Mouse (Mus musculus) stomach, postnatal 0 days (tissue): ENCODE data around the gene 4930402F06Rik. TPM values are rescaled to one million over a fixed set of nuclear protein-coding genes. Genes with fewer than 3 reads are reported as not detected.

ENCODE experiments used
- ATAC-seq: fragments of 200-750 bp; cut with Nextera tagmentation; 2 replicates; pipeline ENCODE4 v1.8.0; 2017; ENCODE audit not compliant: low FRiP score, low TSS enrichment
- DNase-seq: peaks from one replicate; pipeline ENCODE4 v3.0.0-alpha.2; 2016; ENCODE audit warnings: low spot score
- H3K27ac ChIP-seq: fragments of 300-500 bp; sonication (generic); replicated peaks from 2 replicates; pipeline ENCODE4 v1.5.1; 2014; ENCODE audit warnings: mild to moderate bottlenecking, control low read depth
- H3K27me3 ChIP-seq: fragments of 300-500 bp; sonication (generic); 2 replicates; pipeline ENCODE4 v1.6.1; 2014; ENCODE audit warnings: low read length; ENCODE audit not compliant: control insufficient read depth, insufficient read depth
- H3K36me3 ChIP-seq: fragments of 300-500 bp; sonication (generic); 2 replicates; pipeline ENCODE4 v1.6.1; 2014; ENCODE audit warnings: low read length, mixed read lengths; ENCODE audit not compliant: control insufficient read depth, insufficient read depth
- H3K4me1 ChIP-seq: fragments of 300-500 bp; sonication (generic); replicated peaks from 2 replicates; pipeline ENCODE4 v1.6.1; 2014; ENCODE audit warnings: antibody characterized with exemption; ENCODE audit not compliant: control insufficient read depth, insufficient read depth
- H3K4me2 ChIP-seq: fragments of 300-500 bp; sonication (generic); replicated peaks from 2 replicates; pipeline ENCODE4 v1.6.1; 2014; ENCODE audit warnings: low read depth, mild to moderate bottlenecking, control low read depth, moderate library complexity
- H3K4me3 ChIP-seq: fragments of 300-500 bp; sonication (generic); 2 replicates; pipeline ENCODE4 v1.5.1; 2014; ENCODE audit warnings: low read depth, low read length, control low read depth
- H3K9ac ChIP-seq: fragments of 300-500 bp; sonication (generic); 2 replicates; pipeline ENCODE4 v1.6.1; 2014; ENCODE audit warnings: mild to moderate bottlenecking, low read length, control low read depth, mixed read lengths
- H3K9me3 ChIP-seq: fragments of 300-500 bp; sonication (generic); 2 replicates; pipeline ENCODE4 v1.6.1; 2016; ENCODE audit warnings: low read length; ENCODE audit not compliant: control insufficient read depth
- CTCF ChIP-seq: IDR thresholded peaks from 2 replicates; pipeline ENCODE4 v1.5.1; 2016; ENCODE audit warnings: antibody characterized with exemption, low read depth, mild to moderate bottlenecking, moderate library complexity
- EP300 ChIP-seq: optimal IDR thresholded peaks from 2 replicates; pipeline ENCODE3; 2016; ENCODE audit warnings: antibody characterized with exemption
- WGBS: fragments of 180-500 bp; shearing (Covaris S2); extraction: QIAGEN DNeasy Blood & Tissue Kit; methylation state at CpG from one replicate; pipeline ENCODE4 v1.1.7; 2014; 5-methylcytosine and 5-hydroxymethylcytosine counted together
- polyA plus RNA-seq: library from polyadenylated mRNA; unstranded; fragments of >200 nt; fragmentation: Nextera tagmentation; extraction: Ambion mirVana; gene quantifications from 2 replicates; pipeline ENCODE4 v1.2.1, GENCODE M21; 2015

The 4930402F06Rik gene
- polyA plus RNA-seq, 1 experiment from 2014 or later = not detected

DNA sequence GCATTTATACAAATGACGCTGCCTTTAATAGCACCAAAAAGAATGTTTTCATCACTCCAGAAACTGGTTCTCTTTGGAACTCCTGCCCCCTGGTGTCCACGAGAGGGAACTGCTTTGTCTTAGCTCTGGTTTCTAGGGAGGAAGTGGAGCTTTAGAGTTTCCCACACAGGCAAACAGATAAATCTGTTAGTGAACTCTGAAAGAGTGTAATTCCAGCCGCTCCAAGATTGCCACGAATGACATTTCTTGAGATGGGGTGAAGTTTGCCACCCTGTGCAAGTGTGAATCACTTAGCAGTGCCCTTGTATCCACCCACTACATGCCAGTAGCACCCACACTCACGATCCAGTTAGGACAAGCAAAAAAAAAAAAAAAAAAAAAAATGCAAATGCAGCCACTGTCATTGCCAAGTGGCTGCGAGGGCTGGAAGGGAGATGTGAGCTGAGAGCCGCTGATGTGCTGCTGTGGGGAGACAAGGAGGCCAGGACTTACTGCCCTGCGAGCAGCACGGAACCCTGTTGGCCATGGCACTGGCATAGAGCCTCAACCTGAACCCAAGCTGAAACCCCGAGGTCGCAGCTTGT, 707 bp upstream of the 4930402F06Rik start:
- no peak overlapping the region; the same call in 1 of the 2 replicates for H3K4me2 ChIP-seq
- 0 out of 2 replicates have a peak overlapping the region, but pooled peaks have one; percentile 35 for H3K27ac ChIP-seq
- ATAC-seq = 0 out of 2 replicates have a peak, but pooled peaks have one; percentile 60
- H3K36me3 ChIP-seq = 0 out of 2 replicates have a peak, but pooled peaks cover 3% of the 10 kb centered on the region
- no peaks in the 10 kb centered on the region for H3K9me3 ChIP-seq
- TF ChIP-seq CTCF (peak; percentile 94), EP300 (no peak)
- no peaks in the 10 kb centered on the region for H3K27me3 ChIP-seq
- H3K9ac ChIP-seq = no peak overlapping the region; the same call in 1 of the 2 replicates
- no peak overlapping the region for H3K4me3 ChIP-seq
- 0 out of 2 replicates have a peak, but pooled peaks cover 2% of the 10 kb centered on the region for H3K4me1 ChIP-seq
- DNase-seq = peak; percentile 63
- 36% methylated on average over 11 of the region's 11 CpGs for WGBS

DNA sequence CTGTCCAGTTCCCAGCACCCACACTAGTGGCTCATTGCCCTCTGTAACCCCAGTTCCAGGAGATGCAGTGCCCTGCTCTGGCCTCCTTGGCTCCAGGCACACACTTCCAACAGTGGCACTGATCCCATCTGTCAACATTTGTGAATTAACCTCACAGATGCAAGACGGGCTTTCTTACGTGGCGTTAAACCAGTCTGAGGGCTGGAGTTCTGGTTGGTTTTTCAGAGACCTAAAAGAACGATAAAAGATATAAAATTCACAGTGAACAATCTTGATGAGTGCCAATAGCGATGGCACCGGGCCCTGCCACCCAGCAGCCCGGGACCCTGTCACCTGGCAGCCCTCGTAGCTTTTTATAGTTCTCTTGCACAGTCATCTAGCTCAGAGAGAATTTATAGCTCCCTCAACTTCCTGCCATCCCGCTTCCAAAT, 11.5 kb downstream of the 4930402F06Rik start:
- 67% methylated on average over 9 of the region's 9 CpGs for WGBS
- DNase-seq (no peak), ATAC-seq (no peak)
- Histone ChIP-seq H3K27me3 (no peaks in the 10 kb centered on the region), H3K4me1 (no peaks in the 10 kb centered on the region), H3K4me2 (no peak overlapping the region), H3K27ac (no peak overlapping the region), H3K4me3 (no peak overlapping the region), H3K9ac (no peak overlapping the region), H3K9me3 (no peaks in the 10 kb centered on the region), H3K36me3 (no peaks in the 10 kb centered on the region)
- TF ChIP-seq EP300 (no peak), CTCF (no peak)

DNA sequence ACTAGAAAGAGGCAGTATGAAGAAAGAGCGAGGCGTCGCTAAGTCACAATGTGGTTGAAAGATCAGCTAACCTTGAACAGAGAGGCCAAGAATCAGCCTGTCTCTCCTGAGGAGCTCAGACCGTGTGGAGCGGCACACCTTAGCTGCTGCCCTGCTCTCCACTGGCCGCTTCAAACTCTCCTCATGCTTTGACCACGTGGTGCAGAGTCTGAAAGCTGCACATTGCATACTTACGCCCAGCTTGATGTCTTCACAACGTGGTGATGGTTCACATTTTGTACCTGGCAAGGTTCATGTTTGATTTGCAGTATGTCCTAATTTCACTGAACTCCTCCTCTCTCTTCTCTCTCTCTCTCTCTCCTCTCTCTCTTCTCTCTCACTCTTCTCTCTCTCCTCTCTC, 17.7 kb downstream of the 4930402F06Rik start:
- DNase-seq (no peak), ATAC-seq (no peak)
- H3K36me3 ChIP-seq = no peaks in the 10 kb centered on the region
- no peaks in the 10 kb centered on the region for H3K4me1 ChIP-seq
- H3K9me3 ChIP-seq = no peaks in the 10 kb centered on the region
- H3K4me3 ChIP-seq = no peak overlapping the region
- H3K4me2 ChIP-seq = no peak overlapping the region
- WGBS = 60% methylated on average over 9 of the region's 9 CpGs
- H3K27me3 ChIP-seq = no peaks in the 10 kb centered on the region
- H3K9ac ChIP-seq = no peak overlapping the region
- H3K27ac ChIP-seq = no peak overlapping the region
- TF ChIP-seq CTCF (no peak), EP300 (no peak)

DNA sequence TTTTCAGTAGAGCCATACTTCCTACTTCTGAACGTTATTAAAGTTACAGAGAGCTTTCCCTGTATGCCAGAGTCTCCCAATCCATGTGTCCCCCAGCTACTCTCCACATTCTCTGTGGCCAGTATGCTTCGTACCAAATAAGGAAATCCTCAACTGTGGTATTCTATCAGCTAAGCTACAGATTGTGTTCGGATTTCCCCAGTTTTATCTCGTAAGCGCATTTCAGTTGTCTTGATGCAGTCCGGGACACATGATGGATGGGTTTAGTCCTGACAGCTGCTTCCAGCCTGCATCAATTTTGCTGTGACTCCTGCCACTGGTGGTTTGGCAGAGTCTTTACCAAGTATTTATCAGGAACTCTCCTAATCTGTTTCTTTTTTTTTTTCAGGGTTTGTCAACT, 19.4 kb downstream of the 4930402F06Rik start:
- H3K36me3 ChIP-seq = no peaks in the 10 kb centered on the region
- H3K27me3 ChIP-seq = no peaks in the 10 kb centered on the region
- H3K9me3 ChIP-seq = no peaks in the 10 kb centered on the region
- WGBS = 11% methylated on average over 6 of the region's 6 CpGs
- ATAC-seq = no peak
- DNase-seq = no peak
- no peak overlapping the region for H3K4me3 ChIP-seq
- no peak overlapping the region for H3K9ac ChIP-seq
- H3K27ac ChIP-seq = no peak overlapping the region
- no peak overlapping the region for H3K4me2 ChIP-seq
- TF ChIP-seq EP300 (no peak), CTCF (no peak)
- H3K4me1 ChIP-seq = no peaks in the 10 kb centered on the region

DNA sequence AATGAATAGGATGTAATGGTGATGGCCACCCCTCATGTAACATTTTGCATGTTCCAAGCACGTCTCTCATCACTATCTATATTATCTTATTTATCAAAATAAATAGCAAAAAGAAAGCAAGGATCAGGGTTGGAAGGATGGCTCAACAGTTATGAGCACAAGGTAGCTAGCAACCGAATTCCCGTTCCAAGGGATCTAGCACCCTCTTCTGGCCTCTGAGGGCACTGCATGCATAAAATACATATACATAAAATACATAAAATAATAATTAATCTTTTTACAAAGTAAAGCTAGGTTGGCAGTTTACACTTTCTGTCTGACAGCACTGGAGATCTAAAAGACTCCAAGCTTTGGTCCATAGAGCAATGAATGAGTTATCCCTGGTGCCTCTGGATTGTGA, 24.0 kb downstream of the 4930402F06Rik start:
- WGBS = 28% methylated on average over 3 of the region's 3 CpGs
- Histone ChIP-seq H3K9me3 (no peaks in the 10 kb centered on the region), H3K9ac (no peak overlapping the region), H3K27me3 (no peaks in the 10 kb centered on the region), H3K4me2 (no peak overlapping the region), H3K4me1 (no peaks in the 10 kb centered on the region), H3K36me3 (no peaks in the 10 kb centered on the region), H3K27ac (no peak overlapping the region), H3K4me3 (no peak overlapping the region)
- DNase-seq = peak; percentile 28
- TF ChIP-seq CTCF = peak; percentile 83
- no peak for TF ChIP-seq EP300
- ATAC-seq = no peak

DNA sequence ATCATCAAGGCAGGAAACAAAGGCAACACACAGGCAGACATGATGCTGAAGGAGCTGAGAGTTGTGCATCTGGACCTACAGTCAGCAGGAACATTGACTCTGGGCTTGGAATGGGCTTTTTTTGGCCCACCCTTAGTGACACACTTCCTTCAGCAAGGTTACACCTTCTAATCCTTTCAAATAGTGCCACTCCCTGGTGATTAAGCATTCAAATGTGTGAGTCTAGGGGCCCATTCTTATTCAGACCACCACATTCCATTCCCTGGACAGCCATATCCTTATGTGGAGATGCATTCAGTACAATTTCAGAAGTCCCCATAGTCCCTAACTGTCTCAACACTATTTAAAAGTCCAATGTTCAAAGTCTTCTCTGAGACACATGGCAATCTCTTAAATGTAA, 26.3 kb downstream of the 4930402F06Rik start:
- H3K9me3 ChIP-seq = no peaks in the 10 kb centered on the region
- ATAC-seq = no peak
- no peak overlapping the region for H3K4me3 ChIP-seq
- no peaks in the 10 kb centered on the region for H3K4me1 ChIP-seq
- no peak overlapping the region for H3K27ac ChIP-seq
- DNase-seq = no peak
- no peaks in the 10 kb centered on the region for H3K36me3 ChIP-seq
- no peak overlapping the region for H3K4me2 ChIP-seq
- H3K9ac ChIP-seq = no peak overlapping the region
- TF ChIP-seq CTCF (no peak), EP300 (no peak)
- no peaks in the 10 kb centered on the region for H3K27me3 ChIP-seq
